Mouse (Mus musculus) intestine, postnatal 0 days (tissue): ENCODE results near the gene Dynlt1b. TPM values are rescaled to one million over a fixed set of nuclear protein-coding genes. Genes with fewer than 3 reads are reported as not detected.
"Not testable (repeated sequence)": the region's sequence is repeated elsewhere in the genome, so short reads cannot be mapped to it uniquely, and the experiment has no call there.

ENCODE experiments used
- ATAC-seq: fragments of 200-750 bp; cut with Nextera tagmentation; 2 replicates; pipeline ENCODE4 v1.8.0; 2017; ENCODE audit warnings: mild to moderate bottlenecking, moderate TSS enrichment, moderate library complexity
- H3K27ac ChIP-seq: fragments of 300-500 bp; sonication (generic); 2 replicates; pipeline ENCODE4 v1.5.1; 2014; ENCODE audit warnings: mild to moderate bottlenecking, low read depth, low read length, moderate library complexity
- H3K27me3 ChIP-seq: fragments of 300-500 bp; sonication (generic); replicated peaks from 2 replicates; pipeline ENCODE4 v1.6.1; 2014; ENCODE audit warnings: low read length, mixed read lengths; ENCODE audit not compliant: control insufficient read depth, insufficient read depth
- H3K36me3 ChIP-seq: fragments of 300-500 bp; sonication (generic); 2 replicates; pipeline ENCODE4 v1.6.1; 2014; ENCODE audit warnings: mild to moderate bottlenecking, moderate library complexity; ENCODE audit not compliant: control insufficient read depth, insufficient read depth
- H3K4me1 ChIP-seq: fragments of 300-500 bp; sonication (generic); replicated peaks from 2 replicates; pipeline ENCODE4 v1.6.1; 2014; ENCODE audit warnings: antibody characterized with exemption, low read length, mixed read lengths; ENCODE audit not compliant: control insufficient read depth, insufficient read depth
- H3K4me2 ChIP-seq: fragments of 300-500 bp; sonication (generic); replicated peaks from 2 replicates; pipeline ENCODE4 v1.6.1; 2014; ENCODE audit warnings: low read depth, mild to moderate bottlenecking, moderate library complexity
- H3K4me3 ChIP-seq: fragments of 300-500 bp; sonication (generic); 2 replicates; pipeline ENCODE4 v1.5.1; 2014; ENCODE audit warnings: low read depth, low read length
- H3K9ac ChIP-seq: fragments of 300-500 bp; sonication (generic); 2 replicates; pipeline ENCODE4 v1.6.1; 2014; ENCODE audit warnings: mild to moderate bottlenecking, low read depth, low read length
- H3K9me3 ChIP-seq: fragments of 300-500 bp; sonication (generic); 2 replicates; pipeline ENCODE4 v1.6.1; 2016; ENCODE audit warnings: mixed run types; ENCODE audit not compliant: control insufficient read depth
- whole genome bisulfite sequencing: fragments of 180-500 bp; shearing (Covaris S2); extraction: QIAGEN DNeasy Blood & Tissue Kit; methylation state at CpG from one replicate; pipeline ENCODE4 v1.1.7; 2014; 5-methylcytosine and 5-hydroxymethylcytosine counted together
- polyA plus RNA-seq: library from polyadenylated mRNA; unstranded; fragments of >200 nt; fragmentation: Nextera tagmentation; extraction: Ambion mirVana; gene quantifications from 2 replicates; pipeline ENCODE4 v1.2.1, GENCODE M21; 2015

Dynlt1b gene
- polyA plus RNA-seq, 1 experiment from 2014 or later: 769 TPM

DNA sequence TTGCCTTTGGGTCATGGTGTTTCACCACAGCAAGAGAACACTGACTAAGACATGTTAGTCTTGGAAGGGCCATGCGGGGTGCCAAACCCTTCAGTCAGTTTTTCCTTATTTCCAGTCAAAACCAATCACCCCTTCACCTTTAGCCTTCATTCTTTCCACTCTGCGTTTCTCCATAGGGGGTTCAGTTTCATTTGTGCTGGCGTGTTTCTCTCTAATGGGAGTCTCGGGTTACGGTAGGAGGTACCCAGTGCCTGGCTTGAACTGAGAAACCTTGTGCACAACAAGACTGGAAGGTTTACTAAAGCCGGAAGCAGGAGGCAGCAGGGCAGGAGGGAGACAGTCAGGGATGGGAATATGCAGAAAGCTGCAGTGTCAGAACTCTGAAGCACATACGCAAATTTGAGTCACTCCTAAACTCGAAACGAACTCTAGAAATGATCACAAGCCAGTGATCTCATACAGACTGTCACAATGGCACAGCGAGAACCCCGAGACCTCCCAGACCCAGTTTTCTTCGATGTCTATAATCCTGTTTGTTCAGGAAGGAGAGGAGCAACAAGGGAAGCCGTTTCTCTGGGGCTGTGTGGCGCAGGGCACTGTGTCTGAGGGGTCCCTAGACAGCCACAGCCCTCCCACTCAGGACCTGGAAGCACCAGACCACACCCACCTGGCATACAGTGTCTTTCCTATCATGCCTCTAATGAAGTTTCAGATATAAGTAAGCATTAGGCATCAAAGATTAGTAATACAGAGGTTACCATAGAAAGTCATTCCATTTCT lies 8.2 kb upstream of the Dynlt1b start:
- H3K27ac ChIP-seq, H3K4me2 ChIP-seq, H3K9ac ChIP-seq, ATAC-seq, H3K4me3 ChIP-seq, H3K4me1 ChIP-seq, H3K27me3 ChIP-seq, H3K36me3 ChIP-seq, H3K9me3 ChIP-seq: not testable (repeated sequence)
- WGBS: 64% methylated on average over 10 of the region's 14 CpGs

DNA sequence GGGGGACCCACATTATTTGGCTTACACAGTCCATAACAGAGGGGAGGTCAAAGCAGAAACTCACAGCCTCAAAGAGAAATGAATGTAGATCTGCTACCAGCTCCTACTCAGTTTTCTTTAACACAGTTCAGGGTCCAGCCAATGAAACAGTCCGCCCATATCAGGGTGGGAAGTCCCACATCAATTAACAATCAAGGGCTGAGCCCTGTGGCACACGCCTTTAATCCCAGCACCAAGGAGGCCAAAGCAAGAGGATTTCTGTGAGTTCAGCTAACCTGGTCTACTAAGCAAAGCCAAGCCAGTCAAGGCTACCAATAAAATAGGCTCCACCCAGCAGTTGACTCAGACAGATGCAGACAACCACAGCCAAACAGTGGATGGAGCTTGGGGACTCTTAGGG lies 7.5 kb upstream of the Dynlt1b start:
- not testable (repeated sequence) for H3K36me3 ChIP-seq, H3K4me3 ChIP-seq, H3K27me3 ChIP-seq, H3K4me1 ChIP-seq, H3K9ac ChIP-seq, H3K4me2 ChIP-seq, H3K27ac ChIP-seq, H3K9me3 ChIP-seq
- peak; percentile 28; the same call in 1 of the 2 replicates for ATAC-seq
- WGBS: 44% methylated on average over 2 of the region's 2 CpGs

DNA sequence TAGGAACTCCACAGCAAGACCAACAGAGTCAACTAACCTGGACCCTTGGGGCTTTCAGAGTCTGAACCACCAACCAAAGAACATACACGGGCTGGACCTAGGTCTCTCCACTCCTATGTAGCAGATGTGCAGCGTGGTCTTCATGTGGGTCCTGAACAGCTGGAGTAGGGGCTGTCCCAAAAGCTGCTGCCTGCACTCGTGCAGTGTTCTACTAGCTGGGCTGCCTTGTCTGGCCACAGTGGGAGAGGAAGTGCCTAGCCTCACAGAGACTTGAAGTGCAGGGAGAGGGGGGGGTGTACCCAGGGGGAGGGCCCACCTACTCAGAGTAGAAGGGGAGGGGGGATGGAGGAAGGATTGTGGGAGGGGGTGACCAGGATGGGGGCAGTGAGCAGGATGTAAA lies 7.1 kb upstream of the Dynlt1b start:
- H3K27ac ChIP-seq, ATAC-seq, H3K4me2 ChIP-seq, H3K36me3 ChIP-seq, H3K9ac ChIP-seq, H3K9me3 ChIP-seq, H3K4me3 ChIP-seq, H3K27me3 ChIP-seq, H3K4me1 ChIP-seq: not testable (repeated sequence)
- 55% methylated on average over 3 of the region's 3 CpGs for WGBS

DNA sequence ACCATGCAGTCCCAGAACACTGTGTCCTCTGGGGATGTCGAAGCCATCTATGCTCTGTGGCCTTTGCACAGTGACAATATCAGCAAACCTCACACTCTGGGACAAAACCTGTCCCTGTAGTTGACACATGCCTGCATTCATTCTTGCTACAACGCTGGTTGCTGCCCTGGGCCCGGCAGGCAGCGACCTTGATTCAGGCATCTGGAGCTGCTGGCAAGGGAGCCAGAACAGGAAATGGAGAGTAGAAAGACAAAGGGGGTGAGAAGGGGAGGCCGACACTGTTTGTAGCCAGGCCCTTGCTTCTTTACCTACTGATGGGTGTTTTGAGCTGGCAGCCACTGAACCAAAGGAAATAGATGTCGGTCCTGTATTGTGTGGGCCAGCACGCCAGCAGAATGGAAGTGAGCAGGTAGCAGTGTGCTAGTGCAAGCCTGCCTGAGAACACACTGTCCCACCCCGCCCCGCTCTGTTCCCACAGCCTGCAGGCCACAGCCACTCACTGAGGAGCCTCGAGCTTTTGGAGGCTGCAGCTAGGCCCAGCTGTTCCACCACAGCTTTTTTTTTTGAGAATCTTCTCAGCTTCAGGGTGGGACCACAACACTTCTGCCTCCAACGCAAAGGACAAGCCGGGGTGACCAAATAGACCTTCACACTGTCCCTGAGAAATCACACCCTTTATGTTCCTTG lies 5.5 kb upstream of the Dynlt1b start:
- not testable (repeated sequence) for H3K4me3 ChIP-seq, H3K9me3 ChIP-seq, H3K9ac ChIP-seq, H3K4me2 ChIP-seq, H3K36me3 ChIP-seq, H3K4me1 ChIP-seq, H3K27ac ChIP-seq, H3K27me3 ChIP-seq
- 40% methylated on average over 11 of the region's 12 CpGs for WGBS
- peak; percentile 26; the same call in 1 of the 2 replicates for ATAC-seq

DNA sequence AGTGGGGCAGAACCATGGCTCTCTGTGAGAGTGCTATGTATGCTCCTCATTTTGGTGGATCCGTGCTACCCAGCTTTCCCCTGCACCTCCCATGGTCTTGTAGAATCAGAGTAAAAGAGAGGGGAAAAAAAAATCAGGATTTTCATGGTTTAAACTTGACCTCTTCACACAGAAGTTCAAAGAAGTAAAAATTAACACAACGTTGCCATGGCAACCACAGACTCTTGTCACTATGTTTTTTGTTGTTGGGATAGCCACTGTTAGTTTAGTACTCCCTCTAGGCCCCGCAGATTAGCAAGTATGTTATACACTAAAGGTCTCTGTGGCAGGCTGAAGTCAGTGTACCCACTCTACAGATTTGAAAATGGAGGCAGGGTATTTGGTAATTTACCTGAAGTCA lies 4.6 kb upstream of the Dynlt1b start:
- not testable (repeated sequence) for H3K4me3 ChIP-seq, H3K9me3 ChIP-seq
- WGBS: 79% methylated on average over 2 of the region's 3 CpGs

DNA sequence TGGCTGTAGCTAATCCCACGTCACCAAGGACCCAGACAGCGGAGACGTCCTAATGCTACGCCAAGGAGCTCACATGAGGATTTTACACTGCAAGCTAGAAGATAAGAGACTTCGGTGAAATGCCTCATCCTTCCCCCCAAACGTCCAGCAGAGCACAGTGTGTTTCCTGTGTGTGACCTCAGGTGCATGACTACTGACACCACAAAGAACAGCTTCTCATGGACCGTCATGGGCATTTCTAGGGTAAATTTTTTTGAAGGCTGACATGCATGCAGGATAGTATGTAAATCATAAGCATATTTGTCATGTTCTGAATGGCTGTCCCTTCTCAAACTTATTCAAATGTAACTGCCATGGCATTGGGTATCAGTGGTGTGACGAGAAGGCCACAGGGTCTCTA lies 3.0 kb upstream of the Dynlt1b start:
- not testable (repeated sequence) for H3K27ac ChIP-seq, H3K4me2 ChIP-seq, ATAC-seq, H3K9me3 ChIP-seq, H3K27me3 ChIP-seq, H3K9ac ChIP-seq, H3K4me3 ChIP-seq, H3K36me3 ChIP-seq, H3K4me1 ChIP-seq
- WGBS: 71% methylated on average over 3 of the region's 8 CpGs

More for the DNA sequence above, 4.6 kb upstream of the Dynlt1b start:
- H3K4me1 ChIP-seq, H3K9ac ChIP-seq, H3K36me3 ChIP-seq, H3K27ac ChIP-seq, H3K4me2 ChIP-seq, ATAC-seq, H3K27me3 ChIP-seq: not testable (repeated sequence)

DNA sequence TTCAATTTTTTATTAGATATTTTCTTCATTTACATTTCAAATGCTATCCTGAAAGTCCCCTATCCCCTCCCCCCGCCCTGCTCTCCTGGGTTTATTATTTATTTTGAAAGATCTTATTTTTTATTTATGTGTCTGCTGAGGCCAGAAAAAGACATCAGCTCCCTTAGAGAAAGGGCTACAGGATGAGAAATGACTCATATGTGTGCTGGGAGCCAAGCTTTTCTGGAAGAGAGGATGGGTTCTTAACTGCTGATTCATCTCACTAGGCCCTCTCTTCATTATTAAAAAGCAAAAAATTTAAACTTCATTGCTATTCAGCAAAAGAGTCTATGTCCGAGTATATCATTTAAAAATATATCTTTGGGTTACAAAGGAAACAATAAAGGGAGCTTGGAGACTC lies 986 bp upstream of the Dynlt1b start:
- not testable (repeated sequence) for H3K4me2 ChIP-seq, H3K36me3 ChIP-seq, H3K9me3 ChIP-seq, H3K4me1 ChIP-seq, ATAC-seq, H3K27me3 ChIP-seq, H3K9ac ChIP-seq, H3K27ac ChIP-seq, H3K4me3 ChIP-seq
- WGBS: 82% methylated on average over 2 of the region's 2 CpGs

DNA sequence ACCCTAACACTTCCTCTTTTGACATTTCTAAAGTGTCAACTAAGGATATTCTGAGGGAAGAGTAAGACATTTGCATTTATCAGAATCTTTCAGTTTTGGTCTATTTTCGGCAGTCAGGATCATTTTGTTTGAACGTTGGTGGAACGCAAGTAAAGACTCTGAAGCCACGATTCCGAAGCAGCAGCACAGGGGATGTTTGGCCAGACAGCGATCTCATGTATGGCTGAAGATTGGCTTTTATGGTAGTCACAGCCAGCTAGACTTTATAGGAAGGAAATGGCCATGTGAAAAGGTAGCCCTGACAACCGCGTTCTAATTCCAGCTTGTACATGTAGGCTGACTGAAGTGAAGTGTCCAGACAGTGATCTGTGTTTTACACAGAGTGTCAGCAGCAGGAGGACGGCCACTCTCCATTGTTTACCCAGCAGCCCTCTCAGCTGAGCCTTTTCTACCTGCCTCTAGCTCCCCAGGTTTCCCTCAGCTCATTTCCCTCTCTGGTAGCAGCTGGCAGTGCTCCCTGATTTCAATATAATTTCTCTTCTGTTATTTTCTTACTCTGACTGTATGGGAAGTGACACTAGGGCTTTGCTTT lies 594 bp downstream of the Dynlt1b start:
- H3K4me3 ChIP-seq: peak overlapping the region; percentile 54
- H3K27ac ChIP-seq: not testable (repeated sequence)

More for the DNA sequence above, 594 bp downstream of the Dynlt1b start:
- H3K9me3 ChIP-seq, H3K4me1 ChIP-seq, H3K9ac ChIP-seq, H3K36me3 ChIP-seq, H3K27me3 ChIP-seq: not testable (repeated sequence)
- ATAC-seq: peak; percentile 15; the same call in 1 of the 2 replicates
- 6% methylated on average over 8 of the region's 9 CpGs for WGBS
- H3K4me2 ChIP-seq: peak overlapping the region; percentile 61
